Mouse (Mus musculus): ENCODE measurements around the gene Hhatl. TPM values are rescaled to one million over a fixed set of nuclear protein-coding genes. Genes with fewer than 3 reads are reported as not detected.

Gene Hhatl
- total and polyA plus RNA-seq, 2 experiments from 2014 or later = 0.39 to 1.2 TPM

- DNase-seq (peak; percentile 57), ATAC-seq (peak; percentile 34)
- Histone ChIP-seq H3K9me3 (ENCODE audit: low read length) (no peaks in the 10 kb centered on the region), H3K4me1 (ENCODE audit: insufficient read depth) (peaks cover 15% of the 10 kb centered on the region), H3K9ac (peak overlapping the region; percentile 97), H3K4me3 (ENCODE audit: low read depth, low read length) (peak overlapping the region; percentile 87), H3K4me2 (ENCODE audit: low read depth) (peak overlapping the region; percentile 95), H3K27ac (ENCODE audit: low read depth, low read length) (peak overlapping the region; percentile 78), H3K27me3 (ENCODE audit: insufficient read depth, low read length) (no peaks in the 10 kb centered on the region), H3K36me3 (ENCODE audit: insufficient read depth) (peaks cover 31% of the 10 kb centered on the region)
- TF ChIP-seq CTCF (IDR thresholded peaks at IDR 0.05; ENCODE audit: low read depth) = no peak
- WGBS = 2% methylated on average over 43 of the region's 43 CpGs
These were observed 31.8 kb downstream of the Hhatl start for GRCm38 (mm10) chr9:121760271-121761090.

- Histone ChIP-seq H3K27me3 (ENCODE audit: insufficient read depth, low read length) (no peaks in the 10 kb centered on the region), H3K4me1 (ENCODE audit: insufficient read depth) (peaks cover 15% of the 10 kb centered on the region), H3K4me3 (ENCODE audit: low read depth, low read length) (peak within 1 kb of the TSS; percentile 87), H3K4me2 (ENCODE audit: low read depth) (peak within 1 kb of the TSS; percentile 95), H3K9me3 (ENCODE audit: low read length) (no peaks in the 10 kb centered on the region), H3K9ac (peak within 1 kb of the TSS; percentile 97), H3K36me3 (ENCODE audit: insufficient read depth) (peaks cover 31% of the 10 kb centered on the region), H3K27ac (ENCODE audit: low read depth, low read length) (peak within 1 kb of the TSS; percentile 78)
- ATAC-seq (peak; percentile 90), DNase-seq (peak; percentile 86)
- no peak for TF ChIP-seq CTCF (IDR thresholded peaks at IDR 0.05; ENCODE audit: low read depth)
- WGBS = 1% methylated on average over 85 of the region's 97 CpGs
These were observed 32.9 kb downstream of the Hhatl start, which contains the start of gene Zfp651 for GRCm38 (mm10) chr9:121759091-121760081. Gene Zfp651, plus strand, starts transcription at chr9:121759330.

GRCm38 (mm10) chr9:121757835-121758814, 34.2 kb downstream of the Hhatl start:
- Histone ChIP-seq H3K4me1 (ENCODE audit: insufficient read depth) (peaks cover 15% of the 10 kb centered on the region), H3K36me3 (ENCODE audit: insufficient read depth) (peaks cover 27% of the 10 kb centered on the region), H3K27ac (ENCODE audit: low read depth, low read length) (0 out of 2 replicates have a peak overlapping the region, but pooled peaks have one; percentile 78), H3K4me3 (ENCODE audit: low read depth, low read length) (peak overlapping the region; percentile 87), H3K4me2 (ENCODE audit: low read depth) (peak overlapping the region; percentile 95), H3K9me3 (ENCODE audit: low read length) (no peaks in the 10 kb centered on the region), H3K27me3 (ENCODE audit: insufficient read depth, low read length) (no peaks in the 10 kb centered on the region), H3K9ac (peak overlapping the region; percentile 97; the same call in 1 of the 2 replicates)
- TF ChIP-seq CTCF (IDR thresholded peaks at IDR 0.05; ENCODE audit: low read depth) = no peak
- no peak for ATAC-seq
- WGBS = 55% methylated on average over 10 of the region's 10 CpGs
- no peak for DNase-seq

GRCm38 (mm10) chr9:121757432-121757831, 34.9 kb downstream of the Hhatl start:
- Histone ChIP-seq H3K9ac (no peak overlapping the region), H3K4me3 (ENCODE audit: low read depth, low read length) (no peak overlapping the region), H3K4me2 (ENCODE audit: low read depth) (no peak overlapping the region), H3K27ac (ENCODE audit: low read depth, low read length) (no peak overlapping the region), H3K4me1 (ENCODE audit: insufficient read depth) (peaks cover 15% of the 10 kb centered on the region), H3K27me3 (ENCODE audit: insufficient read depth, low read length) (no peaks in the 10 kb centered on the region), H3K36me3 (ENCODE audit: insufficient read depth) (peaks cover 32% of the 10 kb centered on the region), H3K9me3 (ENCODE audit: low read length) (no peaks in the 10 kb centered on the region)
- peak; percentile 26 for DNase-seq
- TF ChIP-seq CTCF (IDR thresholded peaks at IDR 0.05; ENCODE audit: low read depth) = no peak
- ATAC-seq = no peak
- WGBS = 50% methylated on average over 3 of the region's 3 CpGs

GRCm38 (mm10) chr9:121756785-121757184, 35.5 kb downstream of the Hhatl start:
- Histone ChIP-seq H3K4me1 (ENCODE audit: insufficient read depth) (peaks cover 15% of the 10 kb centered on the region), H3K4me2 (ENCODE audit: low read depth) (no peak overlapping the region), H3K9me3 (ENCODE audit: low read length) (no peaks in the 10 kb centered on the region), H3K36me3 (ENCODE audit: insufficient read depth) (peaks cover 39% of the 10 kb centered on the region), H3K4me3 (ENCODE audit: low read depth, low read length) (no peak overlapping the region), H3K27ac (ENCODE audit: low read depth, low read length) (no peak overlapping the region), H3K27me3 (ENCODE audit: insufficient read depth, low read length) (no peaks in the 10 kb centered on the region), H3K9ac (no peak overlapping the region; the same call in 1 of the 2 replicates)
- ATAC-seq (no peak), DNase-seq (no peak)
- no peak for TF ChIP-seq CTCF (IDR thresholded peaks at IDR 0.05; ENCODE audit: low read depth)
- 90% methylated on average over 3 of the region's 3 CpGs for WGBS

GRCm38 (mm10) chr9:121754624-121755023, 37.7 kb downstream of the Hhatl start:
- Histone ChIP-seq H3K36me3 (ENCODE audit: insufficient read depth) (peaks cover 60% of the 10 kb centered on the region), H3K4me2 (ENCODE audit: low read depth) (no peak overlapping the region), H3K4me1 (ENCODE audit: insufficient read depth) (peaks cover 9% of the 10 kb centered on the region), H3K4me3 (ENCODE audit: low read depth, low read length) (no peak overlapping the region), H3K27me3 (ENCODE audit: insufficient read depth, low read length) (no peaks in the 10 kb centered on the region), H3K9ac (no peak overlapping the region), H3K27ac (ENCODE audit: low read depth, low read length) (no peak overlapping the region), H3K9me3 (ENCODE audit: low read length) (no peaks in the 10 kb centered on the region)
- DNase-seq (no peak), ATAC-seq (no peak)
- TF ChIP-seq CTCF (IDR thresholded peaks at IDR 0.05; ENCODE audit: low read depth) = no peak
- 93% methylated on average over 3 of the region's 3 CpGs for WGBS

Data from forebrain, postnatal 0 days (tissue).